14 mouse cellular contexts compared by ENCODE assay signal in genomic region chr15:84672308-84672615, GRCm38 (mm10). TPM values are rescaled to one million over a fixed set of nuclear protein-coding genes. Genes with fewer than 3 reads are reported as not detected.
DNase-seq lines count a peak whose midpoint lies in the region; ATAC-seq and TF ChIP-seq lines count a peak whose summit lies in the region.
"Had no signal": no experiment of that assay in that cellular context is flagged by ENCODE, and none has a peak within 500 bp of the region (broad histone marks: within the 10 kb centered on the region; RNA-seq: fewer than 3 reads in every experiment).

No protein-coding gene starts in this region.

- 76% methylated on average over 4 of the region's 4 CpGs for WGBS in hindbrain, embryonic 13.5 days
- WGBS in hindbrain, embryonic 12.5 days = 83% methylated on average over 4 of the region's 4 CpGs
- WGBS in lung, embryonic 14.5 days = 72% methylated on average over 4 of the region's 4 CpGs
- 59% methylated on average over 4 of the region's 4 CpGs for WGBS in intestine, embryonic 15.5 days
- 79% methylated on average over 4 of the region's 4 CpGs for WGBS in forebrain, embryonic 12.5 days

- H3K9me3 ChIP-seq in hindbrain, embryonic 13.5 days = no peaks in the 10 kb centered on the region
- no peaks in the 10 kb centered on the region for H3K9me3 ChIP-seq in hindbrain, embryonic 12.5 days (replicated peaks)
- no peaks in the 10 kb centered on the region for H3K9me3 ChIP-seq in lung, embryonic 14.5 days (ENCODE audit: low read depth, low read length)
- no peaks in the 10 kb centered on the region for H3K9me3 ChIP-seq in intestine, embryonic 15.5 days
- H3K9me3 ChIP-seq in forebrain, embryonic 12.5 days = no peaks in the 10 kb centered on the region
- H3K9me3 ChIP-seq: heart, embryonic 12.5 days; stomach, embryonic 15.5 days had no signal

- 0 out of 2 replicates have a peak, but pooled peaks have one; percentile 5 for ATAC-seq in hindbrain, embryonic 13.5 days (ENCODE audit: low FRiP score)
- ATAC-seq in hindbrain, embryonic 12.5 days (ENCODE audit: low FRiP score) = no peak
- 0 out of 2 replicates have a peak, but pooled peaks have one; percentile 4 for ATAC-seq in lung, embryonic 14.5 days (ENCODE audit: insufficient read depth)
- ATAC-seq in intestine, embryonic 15.5 days = peak; percentile 29
- ATAC-seq in forebrain, embryonic 12.5 days (ENCODE audit: low FRiP score) = no peak

- no peaks in the 10 kb centered on the region for H3K27me3 ChIP-seq in hindbrain, embryonic 13.5 days
- H3K27me3 ChIP-seq in hindbrain, embryonic 12.5 days = 0 out of 2 replicates have a peak, but pooled peaks cover 2% of the 10 kb centered on the region
- H3K27me3 ChIP-seq in lung, embryonic 14.5 days (ENCODE audit: insufficient read depth, low read length) = no peaks in the 10 kb centered on the region
- H3K27me3 ChIP-seq in intestine, embryonic 15.5 days (replicated peaks) = no peaks in the 10 kb centered on the region
- H3K27me3 ChIP-seq in forebrain, embryonic 12.5 days = peaks cover 6% of the 10 kb centered on the region
- H3K27me3 ChIP-seq: heart, embryonic 12.5 days; stomach, embryonic 15.5 days had no signal

- H3K4me1 ChIP-seq in hindbrain, embryonic 13.5 days (replicated peaks) = peaks cover 8% of the 10 kb centered on the region
- H3K4me1 ChIP-seq in hindbrain, embryonic 12.5 days = peaks cover 11% of the 10 kb centered on the region; the same call in 1 of the 2 replicates
- no peaks in the 10 kb centered on the region for H3K4me1 ChIP-seq in lung, embryonic 14.5 days (ENCODE audit: insufficient read depth)
- H3K4me1 ChIP-seq in intestine, embryonic 15.5 days (replicated peaks) = peaks cover 36% of the 10 kb centered on the region
- no peaks in the 10 kb centered on the region for H3K4me1 ChIP-seq in forebrain, embryonic 12.5 days

- no peak overlapping the region for H3K4me2 ChIP-seq in hindbrain, embryonic 13.5 days
- no peak overlapping the region for H3K4me2 ChIP-seq in hindbrain, embryonic 12.5 days (replicated peaks)
- H3K4me2 ChIP-seq in lung, embryonic 14.5 days = no peak overlapping the region
- peak overlapping the region; percentile 14; the same call in 1 of the 2 replicates for H3K4me2 ChIP-seq in intestine, embryonic 15.5 days (replicated peaks)
- no peak overlapping the region for H3K4me2 ChIP-seq in forebrain, embryonic 12.5 days
- H3K4me2 ChIP-seq: heart, embryonic 12.5 days; stomach, embryonic 15.5 days had no signal

- no peak for DNase-seq in lung, embryonic 14.5 days
- no peak for DNase-seq in lung, postnatal 14 days
- peak; percentile 71 for DNase-seq in kidney, postnatal 14 days
- DNase-seq: forebrain, postnatal 0 days had no signal

- H3K4me3 ChIP-seq in hindbrain, embryonic 13.5 days = no peak overlapping the region
- no peak overlapping the region for H3K4me3 ChIP-seq in hindbrain, embryonic 12.5 days
- no peak overlapping the region for H3K4me3 ChIP-seq in lung, embryonic 14.5 days (ENCODE audit: low read depth, low read length)
- no peak overlapping the region for H3K4me3 ChIP-seq in intestine, embryonic 15.5 days (replicated peaks)
- H3K4me3 ChIP-seq in forebrain, embryonic 12.5 days (replicated peaks) = no peak overlapping the region
- H3K4me3 ChIP-seq: heart, embryonic 12.5 days; layer of hippocampus, adult 2 months; myocyte; stomach, embryonic 15.5 days had no signal

- no peaks in the 10 kb centered on the region for H3K36me3 ChIP-seq in hindbrain, embryonic 13.5 days
- H3K36me3 ChIP-seq in hindbrain, embryonic 12.5 days = no peaks in the 10 kb centered on the region
- H3K36me3 ChIP-seq in lung, embryonic 14.5 days (ENCODE audit: insufficient read depth) = no peaks in the 10 kb centered on the region
- no peaks in the 10 kb centered on the region for H3K36me3 ChIP-seq in intestine, embryonic 15.5 days
- H3K36me3 ChIP-seq in forebrain, embryonic 12.5 days (replicated peaks) = no peaks in the 10 kb centered on the region
- H3K36me3 ChIP-seq: heart, embryonic 12.5 days; stomach, embryonic 15.5 days had no signal

- H3K27ac ChIP-seq in hindbrain, embryonic 13.5 days = no peak overlapping the region
- no peak overlapping the region for H3K27ac ChIP-seq in hindbrain, embryonic 12.5 days
- H3K27ac ChIP-seq in lung, embryonic 14.5 days (ENCODE audit: low read depth) = no peak overlapping the region
- peak overlapping the region; percentile 54 for H3K27ac ChIP-seq in intestine, embryonic 15.5 days
- no peak overlapping the region for H3K27ac ChIP-seq in forebrain, embryonic 12.5 days
- H3K27ac ChIP-seq: layer of hippocampus, adult 2 months; liver, embryonic 14.5 days; macrophage; stomach, embryonic 15.5 days had no signal

- H3K9ac ChIP-seq in hindbrain, embryonic 13.5 days = no peak overlapping the region
- no peak overlapping the region for H3K9ac ChIP-seq in hindbrain, embryonic 12.5 days
- no peak overlapping the region for H3K9ac ChIP-seq in lung, embryonic 14.5 days
- no peak overlapping the region for H3K9ac ChIP-seq in intestine, embryonic 15.5 days
- H3K9ac ChIP-seq in forebrain, embryonic 12.5 days = no peak overlapping the region
- H3K9ac ChIP-seq: forebrain, postnatal 0 days; heart, embryonic 12.5 days; liver, embryonic 14.5 days; stomach, embryonic 15.5 days had no signal

- TF ChIP-seq CTCF in lung, embryonic 14.5 days (IDR thresholded peaks at IDR 0.05; ENCODE audit: low read depth) = no peak

RNA-seq across cellular contexts. Expression of gene Prr5, which starts 2.8 kb away (rescaled TPM):
- 18.3 and 19.6 TPM in 2 replicates for polyA plus RNA-seq in hindbrain, embryonic 13.5 days (2015; fragmentation: Nextera tagmentation; extraction: Ambion mirVana)
- 17.9 and 19.4 TPM in 2 replicates for polyA plus RNA-seq in hindbrain, embryonic 12.5 days (2016; fragmentation: Nextera tagmentation; extraction: Ambion mirVana)
- 24.5 and 27.8 TPM in 2 replicates for polyA plus RNA-seq in lung, embryonic 14.5 days (2014; fragmentation: Nextera tagmentation; extraction: Ambion mirVana)
- polyA plus RNA-seq in intestine, embryonic 15.5 days (2015; fragmentation: Nextera tagmentation; extraction: Ambion mirVana) = 65.4 and 71.3 TPM in 2 replicates
- polyA plus RNA-seq in forebrain, embryonic 12.5 days (2016; fragmentation: Nextera tagmentation; extraction: Ambion mirVana) = 7.6 and 10.1 TPM in 2 replicates

RNA-seq across cellular contexts. Expression of gene Arhgap8, which starts 47.6 kb away (rescaled TPM):
- 1.0 TPM in 2 replicates for polyA plus RNA-seq in hindbrain, embryonic 13.5 days (2015; fragmentation: Nextera tagmentation; extraction: Ambion mirVana)
- polyA plus RNA-seq in hindbrain, embryonic 12.5 days (2016; fragmentation: Nextera tagmentation; extraction: Ambion mirVana) = 2.5 and 2.9 TPM in 2 replicates
- polyA plus RNA-seq in lung, embryonic 14.5 days (2014; fragmentation: Nextera tagmentation; extraction: Ambion mirVana) = 17.4 and 18.1 TPM in 2 replicates
- polyA plus RNA-seq in intestine, embryonic 15.5 days (2015; fragmentation: Nextera tagmentation; extraction: Ambion mirVana) = 12.5 and 14.1 TPM in 2 replicates
- 0.60 and 1.1 TPM in 2 replicates for polyA plus RNA-seq in forebrain, embryonic 12.5 days (2016; fragmentation: Nextera tagmentation; extraction: Ambion mirVana)
- polyA plus RNA-seq: macrophage, myocyte had no signal

Comparison
In these comparisons a context has a peak if more than half of its experiments do, and no peak if none do; other contexts are left out.
1. ATAC-seq: peak in hindbrain, embryonic 13.5 days (single experiment), lung, embryonic 14.5 days (single experiment) and intestine, embryonic 15.5 days (single experiment); none in hindbrain, embryonic 12.5 days (single experiment) and forebrain, embryonic 12.5 days (single experiment).